25 mouse cellular contexts compared by ENCODE assay signal in the genomic region with DNA sequence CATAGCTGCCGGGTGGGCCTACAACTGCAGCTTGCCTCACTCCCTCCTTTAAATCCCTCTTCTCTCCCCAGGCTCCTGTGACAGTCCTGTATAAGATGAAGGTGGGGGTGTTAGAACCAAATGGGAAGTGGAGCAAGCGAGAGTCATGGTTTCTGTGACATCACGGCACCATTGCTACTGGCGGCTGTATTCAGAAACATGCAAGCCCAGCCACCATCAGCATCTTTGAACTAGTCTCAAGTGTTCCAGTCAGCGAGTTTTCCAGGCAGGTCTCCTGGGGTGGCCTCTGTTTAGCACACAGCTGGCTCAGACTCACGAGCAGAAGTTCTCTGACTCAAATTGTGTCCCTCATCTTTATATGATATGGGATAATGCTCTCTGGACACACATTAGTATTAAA.
"Had no signal": no experiment of that assay in that cellular context is flagged by ENCODE, and none has a peak within 500 bp of the region (broad histone marks: within the 10 kb centered on the region; RNA-seq: fewer than 3 reads in every experiment).

No protein-coding gene starts in this region.

- DNase-seq: forebrain, postnatal 0 days; gastrocnemius, adult 2 months; heart, adult 18-20 months; heart, postnatal 14 days; heart, postnatal 36 days; kidney, adult 11 months; kidney, adult 2 months; kidney, adult 9 months; kidney, postnatal 10 days; kidney, postnatal 25 days; kidney, postnatal 4 days; liver; liver, embryonic 13.5 days; liver, postnatal 0 days had no signal

- ATAC-seq: forebrain, postnatal 0 days; hindbrain, postnatal 0 days; intestine, embryonic 16.5 days; liver, postnatal 0 days had no signal

- H3K27me3 ChIP-seq: heart, embryonic 13.5 days; heart, embryonic 15.5 days; hindbrain, embryonic 13.5 days; limb, embryonic 13.5 days; liver, embryonic 13.5 days; liver, embryonic 15.5 days had no signal

- H3K36me3 ChIP-seq: heart, embryonic 13.5 days; heart, embryonic 15.5 days; hindbrain, embryonic 13.5 days; limb, embryonic 13.5 days; liver, embryonic 13.5 days; liver, embryonic 15.5 days had no signal

- H3K9me3 ChIP-seq: heart, embryonic 13.5 days; heart, embryonic 15.5 days; hindbrain, embryonic 13.5 days; limb, embryonic 13.5 days; liver, embryonic 13.5 days; liver, embryonic 15.5 days had no signal

- H3K4me1 ChIP-seq: heart, embryonic 15.5 days; hindbrain, embryonic 13.5 days; liver, embryonic 13.5 days; liver, embryonic 15.5 days had no signal

- H3K4me2 ChIP-seq: heart, embryonic 11.5 days; heart, embryonic 13.5 days; heart, embryonic 15.5 days; hindbrain, embryonic 13.5 days; limb, embryonic 13.5 days; liver, embryonic 11.5 days; liver, embryonic 13.5 days; liver, embryonic 15.5 days had no signal

- H3K4me3 ChIP-seq: gastrocnemius, adult 2 months; heart, embryonic 13.5 days; heart, embryonic 15.5 days; hindbrain, embryonic 13.5 days; layer of hippocampus, adult 2 months; left cerebral cortex, adult 2 months; limb, embryonic 13.5 days; liver, embryonic 13.5 days; liver, embryonic 15.5 days had no signal

- H3K27ac ChIP-seq: gastrocnemius, adult 2 months; heart, embryonic 13.5 days; heart, embryonic 15.5 days; hindbrain, embryonic 13.5 days; hindbrain, postnatal 0 days; layer of hippocampus, adult 2 months; left cerebral cortex, adult 2 months; liver, embryonic 13.5 days; liver, embryonic 15.5 days had no signal

- H3K9ac ChIP-seq: forebrain, postnatal 0 days; heart, embryonic 13.5 days; heart, embryonic 15.5 days; hindbrain, embryonic 13.5 days; limb, embryonic 13.5 days; liver, embryonic 13.5 days; liver, embryonic 15.5 days; liver, postnatal 0 days had no signal
